Mouse (Mus musculus) MEL (cell line): ENCODE results near the gene Adam23. TPM values are rescaled to one million over a fixed set of nuclear protein-coding genes. Genes with fewer than 3 reads are reported as not detected.

ENCODE experiments used
- DNase-seq: peaks from one replicate; pipeline ENCODE4 v3.0.0; 2011; ENCODE audit warnings: low read depth, low spot score
- H3K27ac ChIP-seq: 2 replicates; pipeline ENCODE4 v1.5.1; 2012; ENCODE audit warnings: low read depth, mild to moderate bottlenecking, control low read depth, low read length, moderate library complexity; ENCODE audit not compliant: control insufficient read depth
- H3K27me3 ChIP-seq, 2 experiments: fragments of 150-350 bp in 1 of 2; sonication (generic) in 1 of 2; 2 replicates each; pipeline ENCODE4 v1.6.1; 2012; ENCODE audit warnings: low read length in 2 of 2, mild to moderate bottlenecking in 2 of 2, improper control_type of control experiment in 1 of 2, moderate library complexity in 1 of 2; ENCODE audit not compliant: insufficient read depth in 2 of 2, control insufficient read depth in 1 of 2
- H3K36me3 ChIP-seq, 2 experiments: 2 replicates each; pipeline ENCODE4 v1.6.1; 2012 to 2014; ENCODE audit warnings: low read length in 2 of 2, improper control_type of control experiment in 1 of 2, inconsistent platforms in 1 of 2, mild to moderate bottlenecking in 1 of 2; ENCODE audit not compliant: insufficient read depth in 2 of 2, control insufficient read depth in 1 of 2
- H3K4me1 ChIP-seq, 2 experiments: fragments of 150-350 bp in 1 of 2; sonication (generic) in 1 of 2; 2 replicates each; pipeline ENCODE4 v1.6.1; 2012; ENCODE audit warnings: low read length in 2 of 2, improper control_type of control experiment in 1 of 2, mild to moderate bottlenecking in 1 of 2; ENCODE audit not compliant: insufficient read depth in 2 of 2, control insufficient read depth in 1 of 2
- H3K4me3 ChIP-seq, 2 experiments: fragments of 150-350 bp in 1 of 2; sonication (generic) in 1 of 2; 2 replicates each; pipeline ENCODE4 v1.5.1; 2012; ENCODE audit warnings: low read depth in 2 of 2, low read length in 2 of 2, mild to moderate bottlenecking in 2 of 2, moderate library complexity in 2 of 2, control low read depth in 1 of 2, improper control_type of control experiment in 1 of 2; ENCODE audit not compliant: control insufficient read depth in 1 of 2, insufficient read depth in 1 of 2
- H3K79me2 ChIP-seq: 2 replicates; pipeline ENCODE4 v1.6.1; 2012; ENCODE audit warnings: mild to moderate bottlenecking, low read length, moderate library complexity; ENCODE audit not compliant: control insufficient read depth, poor library complexity, insufficient read depth
- H3K9ac ChIP-seq: 2 replicates; pipeline ENCODE4 v1.6.1; 2012; ENCODE audit warnings: low read depth, mild to moderate bottlenecking, control low read depth, low read length, moderate library complexity; ENCODE audit not compliant: control insufficient read depth, poor library complexity, severe bottlenecking
- H3K9me3 ChIP-seq: fragments of 150-350 bp; sonication (generic); replicated peaks from 2 replicates; pipeline ENCODE4 v1.6.1; 2012; ENCODE audit warnings: mild to moderate bottlenecking, low read length, improper control_type of control experiment, moderate library complexity; ENCODE audit not compliant: insufficient read depth
- CHD1 ChIP-seq: IDR thresholded peaks from 2 replicates; pipeline ENCODE4 v1.6.1; 2012; ENCODE audit warnings: low read depth, mild to moderate bottlenecking, inconsistent platforms, low read length, improper control_type of control experiment
- CTCF ChIP-seq, 3 experiments: IDR thresholded peaks in 2 of 3; conservative IDR thresholded peaks in 1 of 3; 2 replicates each; pipeline ENCODE4 v1.5.1; 2011 to 2012; ENCODE audit warnings: low read length in 3 of 3, low read depth in 2 of 3, mild to moderate bottlenecking in 2 of 3, improper control_type of control experiment in 1 of 3, inconsistent platforms in 1 of 3, mixed read lengths in 1 of 3, moderate library complexity in 1 of 3; ENCODE audit not compliant: control insufficient read depth in 1 of 3, insufficient read depth in 1 of 3, poor library complexity in 1 of 3, severe bottlenecking in 1 of 3
- EP300 ChIP-seq, 2 experiments: IDR thresholded peaks; 2 replicates each; pipeline ENCODE4 v1.6.1; 2011; ENCODE audit warnings: improper control_type of control experiment in 2 of 2, low read length in 2 of 2, low read depth in 1 of 2, mild to moderate bottlenecking in 1 of 2
- ETS1 ChIP-seq: IDR thresholded peaks from 2 replicates; pipeline ENCODE4 v1.6.1; 2012; ENCODE audit warnings: low read depth, mild to moderate bottlenecking, inconsistent platforms, low read length, improper control_type of control experiment, moderate library complexity
- GATA1 ChIP-seq: IDR thresholded peaks from 2 replicates; pipeline ENCODE4 v1.6.1; 2011; ENCODE audit warnings: low read depth, low read length, improper control_type of control experiment
- KAT2A ChIP-seq: conservative IDR thresholded peaks from 2 replicates; pipeline ENCODE4 v1.6.1; 2012; ENCODE audit warnings: low read depth, low read length, improper control_type of control experiment, inconsistent platforms
- MAFK ChIP-seq: IDR thresholded peaks from 2 replicates; pipeline ENCODE4 v1.6.1; 2011; ENCODE audit warnings: low read depth, mild to moderate bottlenecking, low read length, improper control_type of control experiment, borderline replicate concordance
- MAX ChIP-seq: IDR thresholded peaks from 2 replicates; pipeline ENCODE4 v1.6.1; 2011; ENCODE audit warnings: low read length, improper control_type of control experiment
- MYB ChIP-seq: IDR thresholded peaks from 2 replicates; pipeline ENCODE4 v1.6.1; 2011; ENCODE audit warnings: mild to moderate bottlenecking, low read depth, low read length, improper control_type of control experiment
- MYC ChIP-seq: IDR thresholded peaks from 2 replicates; pipeline ENCODE4 v1.6.1; 2011; ENCODE audit warnings: low read depth, mild to moderate bottlenecking, low read length, improper control_type of control experiment, moderate library complexity
- NELFE ChIP-seq: IDR thresholded peaks from 2 replicates; pipeline ENCODE4 v1.6.1; 2011; ENCODE audit warnings: low read depth, low read length, improper control_type of control experiment
- POLR2AphosphoS5 ChIP-seq: IDR thresholded peaks from 2 replicates; pipeline ENCODE4 v1.6.1; 2012; ENCODE audit warnings: low read depth, borderline replicate concordance, mild to moderate bottlenecking, inconsistent platforms, low read length, moderate library complexity, mixed read lengths
- RCOR1 ChIP-seq: IDR thresholded peaks from 2 replicates; pipeline ENCODE4 v1.6.1; 2012; ENCODE audit warnings: low read depth, mild to moderate bottlenecking, inconsistent platforms, low read length, improper control_type of control experiment
- SIN3A ChIP-seq: IDR thresholded peaks from 2 replicates; pipeline ENCODE4 v1.6.1; 2012; ENCODE audit warnings: low read length, improper control_type of control experiment, inconsistent platforms
- TBP ChIP-seq: IDR thresholded peaks from 2 replicates; pipeline ENCODE4 v1.8.0; 2011; ENCODE audit warnings: low read depth, low read length, improper control_type of control experiment
- TCF12 ChIP-seq: IDR thresholded peaks from 2 replicates; pipeline ENCODE4 v1.6.1; 2014; ENCODE audit warnings: low read depth, mild to moderate bottlenecking, inconsistent platforms, low read length, improper control_type of control experiment, moderate library complexity
- USF1 ChIP-seq: IDR thresholded peaks from 2 replicates; pipeline ENCODE4 v1.6.1; 2014; ENCODE audit warnings: low read depth, mild to moderate bottlenecking, inconsistent platforms, low read length, improper control_type of control experiment, moderate library complexity
- USF2 ChIP-seq, 2 experiments: IDR thresholded peaks; 2 replicates each; pipeline ENCODE4 v1.6.1; 2011 to 2012; ENCODE audit warnings: improper control_type of control experiment in 2 of 2, low read length in 2 of 2, borderline replicate concordance in 1 of 2, inconsistent platforms in 1 of 2, low read depth in 1 of 2, mild to moderate bottlenecking in 1 of 2; ENCODE audit not compliant: insufficient read depth in 1 of 2
- ZC3H11A ChIP-seq: IDR thresholded peaks from 2 replicates; pipeline ENCODE4 v1.6.1; 2012; ENCODE audit warnings: low read depth, mild to moderate bottlenecking, inconsistent platforms, low read length, improper control_type of control experiment
- ZKSCAN1 ChIP-seq: IDR thresholded peaks from 2 replicates; pipeline ENCODE4 v1.6.1; 2012; ENCODE audit warnings: low read depth, mild to moderate bottlenecking, inconsistent platforms, low read length, improper control_type of control experiment, moderate library complexity
- ZMIZ1 ChIP-seq: IDR thresholded peaks from 2 replicates; pipeline ENCODE4 v1.6.1; 2012; ENCODE audit warnings: low read depth, mild to moderate bottlenecking, inconsistent platforms, low read length, improper control_type of control experiment, moderate library complexity
- ZNF384 ChIP-seq: IDR thresholded peaks from 2 replicates; pipeline ENCODE4 v1.6.1; 2012; ENCODE audit warnings: low read depth, mild to moderate bottlenecking, inconsistent platforms, low read length, improper control_type of control experiment
- polyA plus RNA-seq, 2 experiments: library from polyadenylated mRNA; stranded (reverse) in 1 of 2; unstranded in 1 of 2; fragments of >175 nt in 1 of 2; fragments of >200 nt in 1 of 2; gene quantifications; 2 replicates each; pipeline versions ENCODE4 v1.2.1 to v1.2.4; 2012; ENCODE audit warnings: low replicate concordance in 2 of 2, low read depth in 1 of 2; ENCODE audit not compliant: insufficient read length in 2 of 2, insufficient read depth in 1 of 2, missing spikeins in 1 of 2
- total RNA-seq: library from RNA; depleted of rRNA; stranded (reverse); fragments of 300-350 nt; gene quantifications from 2 replicates; pipeline ENCODE4 v1.2.3, GENCODE M21; 2012

The Adam23 gene
- total and polyA plus RNA-seq, 3 experiments, result not detected

- H3K4me3 ChIP-seq, result no peak overlapping the region
- no peak for DNase-seq
- no peaks in the 10 kb centered on the region for H3K36me3 ChIP-seq
- H3K27me3 ChIP-seq, result no peaks in the 10 kb centered on the region; a peak in 1 of 4 replicates
- H3K9me3 ChIP-seq, result no peaks in the 10 kb centered on the region
- no peaks in the 10 kb centered on the region for H3K4me1 ChIP-seq
- no peak overlapping the region for H3K9ac ChIP-seq
- TF ChIP-seq TBP, result no peak
- TF ChIP-seq CTCF (IDR thresholded peaks at IDR 0.05 in 2 of 3, conservative IDR thresholded peaks at IDR 0.05 in 1 of 3; ENCODE audit: control insufficient read depth in 1 of 3, insufficient read depth in 1 of 3, low read depth in 2 of 3, low read length in 3 of 3, poor library complexity in 1 of 3, severe bottlenecking in 1 of 3), result no peak
- TF ChIP-seq NELFE, result no peak
- TF ChIP-seq ETS1, result no peak
- no peak for TF ChIP-seq ZMIZ1
- no peak for TF ChIP-seq ZKSCAN1
- no peak for TF ChIP-seq CHD1
- TF ChIP-seq MAFK, result no peak
- no peak for TF ChIP-seq EP300 (IDR thresholded peaks at IDR 0.05; ENCODE audit: low read depth in 1 of 2, low read length in 2 of 2)
- no peak for TF ChIP-seq KAT2A
- no peak for TF ChIP-seq ZNF384
- no peak for TF ChIP-seq ZC3H11A
- no peak for TF ChIP-seq RCOR1
- H3K79me2 ChIP-seq, result no peaks in the 10 kb centered on the region
- no peak overlapping the region for H3K27ac ChIP-seq
Measured at GRCm38 (mm10) chr1:63493325-63493724, 47.6 kb downstream of the Adam23 start.

- Histone ChIP-seq H3K36me3 (no peaks in the 10 kb centered on the region), H3K9me3 (no peaks in the 10 kb centered on the region), H3K9ac (no peak overlapping the region), H3K27me3 (no peaks in the 10 kb centered on the region), H3K27ac (no peak overlapping the region), H3K4me1 (no peaks in the 10 kb centered on the region), H3K79me2 (no peaks in the 10 kb centered on the region), H3K4me3 (no peak overlapping the region)
- no peak for DNase-seq
- TF ChIP-seq TBP (no peak), ZNF384 (no peak), POLR2AphosphoS5 (no peak), ZMIZ1 (no peak), ZC3H11A (no peak), TCF12 (no peak), ETS1 (no peak), GATA1 (no peak), MAX (no peak), EP300 (IDR thresholded peaks at IDR 0.05; ENCODE audit: low read depth in 1 of 2, low read length in 2 of 2) (no peak), MYB (no peak), USF1 (no peak), MAFK (no peak), MYC (no peak), SIN3A (no peak), NELFE (no peak), USF2 (IDR thresholded peaks at IDR 0.05; ENCODE audit: borderline replicate concordance in 1 of 2, insufficient read depth in 1 of 2, low read depth in 1 of 2, low read length in 2 of 2) (no peak)
Measured at GRCm38 (mm10) chr1:63507386-63507785, 61.7 kb downstream of the Adam23 start.
